Mouse (Mus musculus) lung, adult 2 months (tissue): ENCODE measurements around the gene Rai1.
A peak's percentile ranks its signal among the peaks of the same experiment; 100 is the strongest.

Experiments
- CTCF ChIP-seq: fragments of 200-500 bp; IDR thresholded peaks from 2 replicates; pipeline ENCODE4 v1.5.1; 2011; ENCODE audit warnings: mild to moderate bottlenecking, low read length, control low read depth; ENCODE audit not compliant: insufficient read depth
- POLR2A ChIP-seq: fragments of 200-500 bp; IDR thresholded peaks from 2 replicates; pipeline ENCODE4 v1.6.1; 2011; ENCODE audit warnings: low read depth, mild to moderate bottlenecking, control low read depth, low read length, borderline replicate concordance; ENCODE audit errors: extremely low read depth

GRCm38 (mm10) chr11:60105593-60106542 is 1.1 kb downstream of the Rai1 start:
- TF ChIP-seq CTCF: no peak
- peak; percentile 39; the same call in 1 of the 2 replicates for TF ChIP-seq POLR2A
